Mouse (Mus musculus) heart, embryonic 11.5 days (tissue): Measurements from ENCODE around the gene Pbrm1. TPM values are rescaled to one million over a fixed set of nuclear protein-coding genes. Genes with fewer than 3 reads are reported as not detected.
A peak's percentile ranks its signal among the peaks of the same experiment; 100 is the strongest.

Source experiments
- ATAC-seq: fragments of 200-750 bp; cut with Nextera tagmentation; replicated peaks from 2 replicates; pipeline ENCODE4 v1.8.0; 2017; ENCODE audit warnings: moderate library complexity; ENCODE audit not compliant: insufficient number of reproducible peaks, low FRiP score, low TSS enrichment
- H3K27ac ChIP-seq: fragments of 300-500 bp; sonication (generic); 2 replicates; pipeline ENCODE4 v1.5.1; 2014; ENCODE audit warnings: mild to moderate bottlenecking, low read depth, low read length
- H3K27me3 ChIP-seq: fragments of 300-500 bp; sonication (generic); 2 replicates; pipeline ENCODE4 v1.6.1; 2014; ENCODE audit warnings: mild to moderate bottlenecking, low read length, mixed read lengths; ENCODE audit not compliant: control insufficient read depth, insufficient read depth
- H3K36me3 ChIP-seq: fragments of 300-500 bp; sonication (generic); 2 replicates; pipeline ENCODE4 v1.6.1; 2014; ENCODE audit warnings: mild to moderate bottlenecking, low read length, moderate library complexity, mixed read lengths; ENCODE audit not compliant: control insufficient read depth, insufficient read depth
- H3K4me1 ChIP-seq: fragments of 300-500 bp; sonication (generic); 2 replicates; pipeline ENCODE4 v1.6.1; 2014; ENCODE audit warnings: low read length; ENCODE audit not compliant: control insufficient read depth, insufficient read depth
- H3K4me2 ChIP-seq: fragments of 300-500 bp; sonication (generic); 2 replicates; pipeline ENCODE4 v1.6.1; 2014; ENCODE audit warnings: mild to moderate bottlenecking, moderate library complexity
- H3K4me3 ChIP-seq: fragments of 300-500 bp; sonication (generic); 2 replicates; pipeline ENCODE4 v1.5.1; 2014; ENCODE audit warnings: low read depth, low read length
- H3K9ac ChIP-seq: fragments of 300-500 bp; sonication (generic); 2 replicates; pipeline ENCODE4 v1.6.1; 2014; ENCODE audit warnings: mild to moderate bottlenecking, low read depth, low read length, moderate library complexity
- H3K9me3 ChIP-seq: fragments of 300-500 bp; sonication (generic); replicated peaks from 2 replicates; pipeline ENCODE4 v1.6.1; 2016; ENCODE audit warnings: low read length; ENCODE audit not compliant: control insufficient read depth
- WGBS: fragments of 180-500 bp; shearing (Covaris S2); extraction: QIAGEN DNeasy Blood & Tissue Kit; methylation state at CpG from one replicate; pipeline ENCODE4 v1.1.7; 2014; ENCODE audit not compliant: insufficient replicate concordance; 5-methylcytosine and 5-hydroxymethylcytosine counted together
- polyA plus RNA-seq: library from polyadenylated mRNA; unstranded; fragments of >200 nt; fragmentation: Nextera tagmentation; extraction: Ambion mirVana; gene quantifications from 2 replicates; pipeline ENCODE4 v1.2.1, GENCODE M21; 2014

Pbrm1 gene
- polyA plus RNA-seq, 1 experiment from 2014 or later, result 93.6 TPM

DNA sequence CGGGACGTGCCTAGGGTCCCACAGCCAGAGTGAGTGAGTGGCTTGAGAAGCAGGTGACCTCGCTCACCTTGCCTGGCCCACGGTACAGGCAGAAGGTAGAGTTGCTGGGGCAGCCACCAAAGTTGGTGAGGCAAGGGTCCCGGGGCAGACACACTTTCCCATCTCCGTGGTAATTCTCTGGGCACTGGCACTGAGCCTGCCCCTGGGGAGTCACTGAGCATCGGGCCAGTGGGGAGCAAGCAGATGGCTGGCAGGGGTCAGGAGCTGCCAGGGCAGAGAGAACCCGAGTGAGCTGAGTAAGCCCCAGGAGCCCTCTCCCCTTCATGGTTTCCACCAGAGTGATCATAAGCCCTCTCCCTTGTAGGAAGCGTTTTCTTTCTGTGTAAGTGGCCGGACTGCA lies 142.7 kb downstream of the Pbrm1 start:
- Histone ChIP-seq H3K4me1 (peaks cover 17% of the 10 kb centered on the region), H3K27me3 (no peaks in the 10 kb centered on the region), H3K36me3 (no peaks in the 10 kb centered on the region), H3K4me3 (no peak overlapping the region), H3K27ac (no peak overlapping the region), H3K9ac (no peak overlapping the region), H3K9me3 (no peaks in the 10 kb centered on the region), H3K4me2 (no peak overlapping the region)
- WGBS, result 81% methylated on average over 10 of the region's 10 CpGs
- ATAC-seq, result no peak

DNA sequence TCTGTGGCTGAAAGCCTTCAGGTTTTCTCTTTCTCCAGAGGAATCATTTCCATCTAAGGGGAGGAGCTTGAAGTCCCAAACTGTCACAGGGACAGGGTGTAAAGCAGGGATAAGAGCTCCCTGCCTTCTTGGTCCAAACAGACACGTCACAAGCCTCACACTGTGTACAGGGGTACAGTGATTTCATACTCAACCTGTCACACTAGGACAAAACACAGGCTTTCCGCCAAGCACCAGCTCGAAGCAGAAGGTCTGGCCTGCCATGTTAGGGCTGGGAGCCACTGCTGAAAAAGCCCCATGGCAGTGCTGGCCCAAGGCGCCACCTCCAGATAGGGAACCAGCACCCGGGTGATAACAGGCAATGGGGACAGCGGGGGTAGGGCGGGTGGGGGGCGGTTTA lies 145.1 kb downstream of the Pbrm1 start:
- Histone ChIP-seq H3K4me2 (no peak overlapping the region), H3K4me3 (no peak overlapping the region), H3K4me1 (peaks cover 20% of the 10 kb centered on the region), H3K27me3 (no peaks in the 10 kb centered on the region), H3K36me3 (no peaks in the 10 kb centered on the region), H3K9me3 (no peaks in the 10 kb centered on the region), H3K27ac (no peak overlapping the region), H3K9ac (no peak overlapping the region)
- WGBS, result 35% methylated on average over 8 of the region's 8 CpGs
- ATAC-seq, result no peak

DNA sequence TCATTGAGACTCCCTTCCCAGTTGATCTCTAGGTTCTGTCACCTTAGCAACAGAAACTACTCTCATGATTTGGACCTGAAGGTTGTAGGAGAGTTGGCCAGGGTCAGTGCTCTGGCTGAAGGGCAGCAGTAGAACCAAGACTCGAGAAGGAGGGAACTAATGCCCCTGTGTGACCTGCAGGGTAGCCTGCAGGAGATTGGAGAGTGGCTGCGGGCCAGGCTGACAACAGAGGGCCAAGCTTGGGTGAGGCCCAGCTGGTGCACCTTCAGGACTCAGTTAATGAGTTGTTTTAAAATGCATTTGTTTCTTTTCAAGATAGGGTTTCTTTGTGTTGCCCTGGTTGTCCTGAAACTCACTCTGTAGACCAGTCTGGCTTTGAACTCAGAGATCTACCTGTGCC lies 146.1 kb downstream of the Pbrm1 start:
- WGBS, result 63% methylated on average over 2 of the region's 2 CpGs
- Histone ChIP-seq H3K27me3 (no peaks in the 10 kb centered on the region), H3K9ac (no peak overlapping the region), H3K4me2 (no peak overlapping the region), H3K4me1 (peaks cover 20% of the 10 kb centered on the region), H3K36me3 (no peaks in the 10 kb centered on the region), H3K4me3 (no peak overlapping the region), H3K9me3 (no peaks in the 10 kb centered on the region), H3K27ac (no peak overlapping the region)
- no peak for ATAC-seq

DNA sequence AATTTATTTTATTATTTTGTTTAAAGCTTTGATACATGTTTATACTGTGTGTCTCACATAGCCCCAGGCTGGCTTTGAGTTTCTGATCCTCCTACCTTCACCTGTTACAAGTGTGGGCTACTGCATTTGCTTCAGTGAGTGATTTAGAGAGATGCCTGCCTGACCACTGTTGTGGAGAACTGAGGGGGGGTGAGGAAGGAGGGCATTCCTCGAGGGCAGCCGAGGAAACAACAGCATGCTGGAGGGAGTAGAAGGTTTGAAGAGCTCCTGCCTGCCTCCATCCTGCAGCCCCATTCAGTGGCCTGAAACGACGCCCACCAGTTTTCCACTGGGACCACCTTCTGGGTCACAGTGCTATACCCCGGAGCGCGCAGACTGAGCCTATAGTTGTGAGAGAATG lies 146.5 kb downstream of the Pbrm1 start:
- no peak overlapping the region for H3K27ac ChIP-seq
- H3K9ac ChIP-seq, result no peak overlapping the region
- H3K9me3 ChIP-seq, result no peaks in the 10 kb centered on the region
- no peak for ATAC-seq
- peaks cover 20% of the 10 kb centered on the region for H3K4me1 ChIP-seq
- no peak overlapping the region for H3K4me3 ChIP-seq
- 65% methylated on average over 7 of the region's 7 CpGs for WGBS
- peaks cover 4% of the 10 kb centered on the region; the same call in 1 of the 2 replicates for H3K36me3 ChIP-seq
- no peaks in the 10 kb centered on the region for H3K27me3 ChIP-seq
- H3K4me2 ChIP-seq, result peak overlapping the region; percentile 58; the same call in 1 of the 2 replicates

DNA sequence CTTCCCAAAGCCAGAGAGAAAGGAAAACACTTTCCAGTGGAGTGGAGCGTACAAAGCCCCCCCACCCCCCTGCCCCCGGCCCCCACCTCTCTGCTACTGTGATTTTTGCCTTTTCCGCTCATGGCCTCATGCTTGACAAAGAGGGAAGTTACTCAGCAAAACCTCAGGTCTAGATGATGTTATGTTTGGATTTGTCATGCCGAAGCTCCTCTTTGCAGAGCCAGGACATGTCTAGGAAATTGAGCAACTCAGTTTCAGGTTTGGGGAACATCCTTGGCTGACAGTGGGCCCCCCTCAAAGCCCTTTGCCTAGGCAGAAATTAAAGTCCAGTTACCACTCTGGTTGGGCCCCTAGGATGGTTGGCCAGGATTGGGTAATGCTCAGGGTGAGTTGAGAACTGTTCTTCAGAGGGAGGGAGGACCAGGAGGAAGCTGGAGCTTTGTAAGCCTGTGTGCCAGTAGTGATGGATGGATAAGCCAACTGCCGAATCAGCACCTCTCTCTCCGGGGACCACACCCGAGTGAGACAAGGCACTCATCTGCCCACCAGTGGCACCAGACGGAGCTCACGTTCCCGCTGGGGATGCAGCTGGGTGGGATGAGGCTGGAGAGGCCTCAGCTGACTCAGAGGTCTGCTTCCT lies 147.2 kb downstream of the Pbrm1 start:
- Histone ChIP-seq H3K36me3 (peaks cover 10% of the 10 kb centered on the region), H3K4me3 (peak overlapping the region; percentile 40; the same call in 1 of the 2 replicates), H3K27me3 (no peaks in the 10 kb centered on the region), H3K27ac (no peak overlapping the region), H3K4me2 (peak overlapping the region; percentile 58), H3K9ac (no peak overlapping the region), H3K4me1 (peaks cover 20% of the 10 kb centered on the region), H3K9me3 (no peaks in the 10 kb centered on the region)
- no peak for ATAC-seq
- 47% methylated on average over 10 of the region's 10 CpGs for WGBS

DNA sequence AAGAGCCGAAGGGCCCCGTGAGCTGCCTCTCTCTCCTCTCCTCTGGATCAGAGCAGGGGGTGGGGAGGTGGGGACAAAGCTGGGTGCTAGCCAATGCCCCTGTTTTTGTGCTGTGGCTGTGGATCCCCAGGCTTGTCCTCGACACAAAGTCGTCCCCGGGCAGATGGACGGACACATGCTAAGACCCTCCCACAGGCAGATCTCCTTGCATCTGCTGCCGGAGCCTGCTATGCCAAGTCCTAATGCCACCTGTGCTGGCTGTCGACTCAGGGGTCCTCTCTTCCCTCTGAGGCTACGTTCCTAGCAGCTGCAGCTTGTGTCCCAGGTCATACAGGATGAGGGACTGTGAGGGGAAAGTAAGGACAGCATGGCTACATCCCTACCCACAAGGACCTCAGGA lies 147.9 kb downstream of the Pbrm1 start:
- Histone ChIP-seq H3K9ac (peak overlapping the region; percentile 29; the same call in 1 of the 2 replicates), H3K9me3 (no peaks in the 10 kb centered on the region), H3K36me3 (peaks cover 17% of the 10 kb centered on the region), H3K27me3 (no peaks in the 10 kb centered on the region), H3K4me3 (peak overlapping the region; percentile 40), H3K4me1 (peaks cover 24% of the 10 kb centered on the region), H3K4me2 (peak overlapping the region; percentile 58), H3K27ac (no peak overlapping the region)
- 56% methylated on average over 9 of the region's 9 CpGs for WGBS
- no peak for ATAC-seq

DNA sequence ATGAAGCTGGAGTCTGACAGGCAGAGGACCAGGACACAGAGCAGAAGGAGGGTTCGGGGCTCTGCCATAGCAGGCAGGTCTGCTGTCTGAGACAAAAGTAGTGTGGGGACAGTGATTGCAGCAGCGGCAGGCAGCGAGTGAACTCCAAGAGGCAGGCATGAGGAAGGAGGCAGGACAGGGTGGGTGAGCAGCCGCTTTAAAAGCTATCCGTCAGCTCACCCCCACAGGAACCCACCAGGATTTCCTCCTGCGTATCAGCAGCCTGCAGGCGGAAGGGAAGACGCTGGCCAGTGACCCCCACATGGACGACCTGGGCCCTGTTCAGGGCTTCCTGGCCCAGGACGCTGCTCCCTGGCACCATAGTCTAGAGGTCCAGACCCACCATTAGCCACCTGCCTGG lies 149.5 kb downstream of the Pbrm1 start, which contains the start of gene Stab1:
Stab1 (minus strand) TSS at position 217 of the 400 bp plus-strand sequence.
- peak within 1 kb of the TSS; percentile 58 for H3K4me2 ChIP-seq
- ATAC-seq, result no peak; the same call in 1 of the 2 replicates
- H3K4me1 ChIP-seq, result peaks cover 24% of the 10 kb centered on the region
- peak within 1 kb of the TSS; percentile 52 for H3K27ac ChIP-seq
- WGBS, result 31% methylated on average over 10 of the region's 10 CpGs
- H3K9ac ChIP-seq, result peak within 1 kb of the TSS; percentile 60
- peaks cover 33% of the 10 kb centered on the region for H3K36me3 ChIP-seq
- no peaks in the 10 kb centered on the region for H3K9me3 ChIP-seq
- H3K27me3 ChIP-seq, result no peaks in the 10 kb centered on the region
- peak within 1 kb of the TSS; percentile 40 for H3K4me3 ChIP-seq

DNA sequence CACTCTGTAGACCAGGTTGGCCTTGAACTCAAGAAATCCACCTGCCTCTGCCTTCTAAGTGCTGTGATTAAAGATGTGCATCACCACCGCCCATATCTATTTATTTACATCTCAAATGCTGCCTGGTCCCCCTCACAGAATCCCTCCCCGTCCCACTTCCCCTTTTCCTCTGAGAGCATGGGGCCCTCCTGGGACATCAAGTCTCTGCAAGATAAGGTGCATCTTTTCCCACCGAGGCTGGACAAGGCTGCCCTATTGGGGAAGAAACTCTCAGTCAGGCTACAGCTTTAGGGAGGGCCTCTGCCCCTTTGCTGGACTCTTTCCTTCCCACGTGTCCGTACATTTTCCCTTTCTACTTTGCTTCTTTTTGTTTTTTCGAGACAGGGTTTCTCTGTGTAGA lies 150.6 kb downstream of the Pbrm1 start:
- Histone ChIP-seq H3K9me3 (no peaks in the 10 kb centered on the region), H3K27ac (peak overlapping the region; percentile 8; the same call in 1 of the 2 replicates), H3K4me1 (peaks cover 17% of the 10 kb centered on the region), H3K36me3 (peaks cover 43% of the 10 kb centered on the region), H3K27me3 (no peaks in the 10 kb centered on the region), H3K4me2 (no peak overlapping the region), H3K4me3 (no peak overlapping the region), H3K9ac (no peak overlapping the region)
- 61% methylated on average over 6 of the region's 6 CpGs for WGBS
- ATAC-seq, result no peak

DNA sequence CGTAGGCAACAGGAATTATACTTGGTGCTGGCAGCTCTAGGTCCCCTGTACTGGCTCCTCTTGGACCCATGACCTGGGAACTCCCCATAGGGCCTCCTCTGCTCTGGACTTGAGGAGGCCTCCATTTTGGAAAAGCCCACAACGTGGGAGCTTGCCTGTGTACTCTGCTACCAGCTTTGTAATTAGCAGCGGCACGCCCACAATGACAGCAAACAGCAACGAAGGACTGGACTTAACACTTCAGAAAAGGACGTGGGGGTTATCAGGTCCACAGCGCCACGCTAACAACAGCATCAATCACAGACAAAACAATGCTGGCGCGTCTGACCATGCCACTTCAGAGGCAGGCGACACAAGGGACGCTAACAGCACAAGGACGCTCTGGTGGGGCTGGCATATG lies 152.0 kb downstream of the Pbrm1 start:
- Histone ChIP-seq H3K9ac (no peak overlapping the region), H3K4me1 (peaks cover 14% of the 10 kb centered on the region), H3K27ac (no peak overlapping the region), H3K9me3 (no peaks in the 10 kb centered on the region), H3K4me3 (no peak overlapping the region), H3K4me2 (no peak overlapping the region), H3K36me3 (peaks cover 56% of the 10 kb centered on the region), H3K27me3 (no peaks in the 10 kb centered on the region)
- no peak for ATAC-seq
- WGBS, result 77% methylated on average over 13 of the region's 13 CpGs
